Mouse (Mus musculus) heart, postnatal 4 days (tissue): ENCODE results near the gene Syne4. TPM values are rescaled to one million over a fixed set of nuclear protein-coding genes. Genes with fewer than 3 reads are reported as not detected.
A peak's percentile ranks its signal among the peaks of the same experiment; 100 is the strongest.

ENCODE experiments used
- DNase-seq: peaks from one replicate; pipeline ENCODE4 v3.0.0; 2021
- total RNA-seq, 2 experiments: library from RNA; stranded (reverse); gene quantifications; 2 replicates each; pipeline ENCODE4 v1.2.3; 2021

Gene Syne4
- total RNA-seq, 2 experiments from 2014 or later = 1.3 to 3.2 TPM

DNA sequence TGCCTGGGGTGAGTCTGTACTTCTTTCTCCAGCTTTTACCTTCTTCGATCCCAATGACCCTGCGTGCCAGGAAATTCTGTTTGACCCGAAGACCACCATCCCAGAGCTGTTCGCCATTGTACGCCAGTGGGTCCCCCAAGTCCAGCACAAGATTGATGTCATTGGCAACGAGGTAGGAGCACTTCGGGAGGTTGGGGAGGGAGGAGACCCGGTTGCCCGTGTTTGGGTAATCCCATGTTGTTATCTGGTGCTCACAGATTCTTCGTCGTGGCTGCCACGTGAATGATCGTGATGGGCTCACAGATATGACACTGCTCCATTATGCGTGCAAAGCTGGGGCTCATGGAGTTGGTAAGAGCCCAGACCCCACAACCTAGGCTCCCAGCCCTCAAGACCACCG, 17.8 kb upstream of the Syne4 start:
- DNase-seq = no peak

DNA sequence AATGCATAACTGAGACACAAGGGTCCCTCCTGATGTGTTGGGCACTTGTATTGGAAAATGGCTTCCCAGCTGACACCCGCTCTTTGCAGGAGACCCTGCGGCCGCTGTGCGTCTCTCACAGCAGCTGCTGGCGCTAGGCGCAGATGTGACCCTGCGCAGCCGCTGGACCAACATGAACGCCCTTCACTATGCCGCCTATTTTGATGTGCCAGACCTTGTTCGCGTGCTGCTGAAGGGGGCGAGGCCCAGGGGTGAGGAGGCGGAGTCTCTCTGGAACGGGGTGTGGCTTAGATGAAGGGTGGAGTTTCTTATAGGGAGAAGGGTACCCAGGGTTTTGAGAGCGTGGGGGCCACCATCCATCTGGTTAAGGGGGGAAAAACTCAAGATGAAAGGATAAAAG, 17.3 kb upstream of the Syne4 start:
- no peak for DNase-seq

DNA sequence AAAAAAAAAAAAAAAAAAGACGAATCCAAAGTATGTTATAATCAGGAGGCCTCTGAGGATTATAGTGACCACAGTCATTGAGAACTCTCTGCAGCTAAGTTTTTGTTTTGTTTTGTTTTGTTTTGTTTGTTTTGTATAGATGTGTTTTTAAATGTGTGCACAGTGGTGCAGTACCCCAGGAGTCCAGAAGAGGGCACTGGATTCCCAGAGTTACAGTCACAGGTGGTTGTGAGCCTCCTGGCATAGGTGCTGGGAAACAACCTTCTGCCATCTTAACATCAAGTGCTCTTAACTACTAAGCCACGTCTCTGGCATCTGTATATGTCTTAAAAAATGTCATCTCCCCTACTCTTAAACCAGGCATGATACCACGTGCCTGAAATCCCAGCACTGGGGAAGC, 13.7 kb upstream of the Syne4 start:
- DNase-seq = no peak

DNA sequence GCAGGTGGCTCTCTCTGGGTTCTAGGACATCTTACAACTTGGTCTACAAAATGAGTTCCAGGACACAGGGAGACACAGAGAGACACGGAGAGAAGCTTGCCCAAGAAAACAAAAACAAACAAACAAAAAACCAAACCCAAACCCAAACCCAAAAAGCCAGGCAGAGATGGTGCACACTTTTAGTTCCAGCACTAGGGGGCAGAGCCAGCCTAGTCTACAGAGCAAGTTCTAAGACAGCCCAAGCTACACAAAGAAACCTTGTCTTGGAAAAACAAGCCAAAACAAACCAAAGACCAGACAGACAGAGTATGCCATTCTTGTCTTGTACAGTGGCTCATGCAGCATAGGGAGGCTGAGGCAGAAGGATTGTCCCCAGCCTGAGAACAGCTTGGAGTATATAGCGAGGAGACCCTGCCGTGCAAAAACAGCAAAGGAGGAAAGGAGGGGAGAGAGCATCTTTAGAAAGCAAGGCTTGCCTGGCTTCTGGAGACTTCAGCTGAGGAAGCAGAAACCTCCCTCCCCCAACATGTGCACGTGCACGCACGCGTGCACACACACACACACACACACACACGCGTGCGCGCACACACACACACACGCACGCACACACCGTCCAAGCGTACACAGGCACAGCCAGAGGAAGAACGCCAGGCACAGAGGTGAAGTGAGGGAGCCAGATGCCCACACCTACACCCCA, 8.4 kb upstream of the Syne4 start:
- no peak for DNase-seq

DNA sequence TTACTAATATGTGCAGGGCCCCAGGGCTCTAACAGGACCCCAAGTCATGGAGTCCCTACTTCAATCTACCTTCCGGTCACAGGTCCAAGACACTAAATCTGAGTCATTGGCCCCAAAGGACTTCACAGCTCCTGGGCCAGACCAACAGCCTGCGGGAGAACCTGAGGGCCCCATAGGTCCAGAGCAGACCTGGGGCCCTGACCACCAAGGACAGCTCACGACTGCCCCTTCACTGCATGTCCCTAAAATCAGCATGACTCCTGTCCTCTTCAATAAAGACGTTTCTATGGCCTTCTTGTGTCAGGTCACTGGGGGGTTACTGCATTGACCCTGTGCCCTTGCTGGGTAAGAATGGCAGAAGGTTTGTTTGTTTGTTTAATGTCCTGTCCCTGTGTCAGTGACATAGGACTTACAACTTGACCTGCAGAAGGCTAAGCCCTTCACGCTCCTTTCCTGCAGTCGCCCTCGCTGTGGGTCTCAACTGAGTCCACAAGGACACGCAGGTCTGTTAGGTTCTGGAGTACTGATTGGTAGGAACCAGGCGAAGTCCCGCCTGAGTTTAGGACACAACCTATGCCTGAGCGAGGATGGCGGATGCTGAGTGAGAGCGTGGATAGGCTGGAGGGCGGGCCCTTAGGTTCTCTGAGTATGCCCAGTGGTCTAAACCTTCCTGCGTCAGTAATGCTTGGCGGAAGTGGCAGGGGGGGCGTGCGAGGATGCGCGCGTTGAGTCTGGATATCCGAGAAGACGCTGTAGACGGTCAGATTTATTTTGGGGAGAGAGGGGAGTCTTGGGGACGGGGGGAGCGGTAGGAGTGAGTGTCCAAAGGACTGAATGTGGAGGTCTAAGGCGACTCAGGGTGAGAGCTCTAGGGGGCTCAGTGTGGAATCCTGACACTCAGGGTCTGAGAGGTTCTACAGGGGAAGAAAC, 6.3 kb upstream of the Syne4 start, which contains the start of gene Alkbh6:
Gene Alkbh6, plus strand, starts transcription at position 642 of the 930 bp plus-strand sequence.
- peak; percentile 93 for DNase-seq

DNA sequence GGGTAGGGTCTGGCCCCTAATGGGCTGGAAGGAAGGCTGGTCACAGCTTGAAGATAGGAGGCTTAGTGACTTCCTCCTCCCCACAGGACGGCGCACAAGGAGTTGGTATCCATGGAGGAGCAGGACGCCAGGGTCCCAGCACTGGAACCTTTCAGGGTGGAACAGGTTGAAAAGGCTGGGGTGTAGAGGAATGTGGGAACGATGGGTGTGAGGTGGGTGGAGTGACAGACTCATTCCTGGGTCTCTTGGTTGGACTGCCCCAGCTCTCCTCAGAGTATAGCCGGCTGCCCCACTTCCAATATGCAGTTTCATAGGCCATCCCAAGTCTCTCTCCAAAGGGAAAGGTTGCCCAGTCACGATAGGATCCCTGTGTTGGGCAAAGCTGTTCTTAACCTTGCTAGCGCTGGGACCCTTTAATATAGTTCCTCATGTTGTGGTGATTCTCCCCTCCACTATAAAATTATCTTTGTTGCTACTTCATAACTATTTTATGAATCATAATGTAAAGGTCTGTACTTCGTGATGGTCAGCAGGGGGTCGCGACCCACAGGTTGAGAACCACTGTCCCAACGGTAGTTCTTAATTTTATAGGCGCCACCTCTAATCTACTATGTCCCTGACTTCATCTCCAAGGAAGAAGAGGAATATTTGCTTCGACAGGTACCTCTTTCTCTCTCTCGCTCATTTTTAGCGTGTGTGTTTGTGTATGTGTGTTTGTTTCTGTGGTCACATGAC, 5.0 kb upstream of the Syne4 start:
- DNase-seq = no peak

DNA sequence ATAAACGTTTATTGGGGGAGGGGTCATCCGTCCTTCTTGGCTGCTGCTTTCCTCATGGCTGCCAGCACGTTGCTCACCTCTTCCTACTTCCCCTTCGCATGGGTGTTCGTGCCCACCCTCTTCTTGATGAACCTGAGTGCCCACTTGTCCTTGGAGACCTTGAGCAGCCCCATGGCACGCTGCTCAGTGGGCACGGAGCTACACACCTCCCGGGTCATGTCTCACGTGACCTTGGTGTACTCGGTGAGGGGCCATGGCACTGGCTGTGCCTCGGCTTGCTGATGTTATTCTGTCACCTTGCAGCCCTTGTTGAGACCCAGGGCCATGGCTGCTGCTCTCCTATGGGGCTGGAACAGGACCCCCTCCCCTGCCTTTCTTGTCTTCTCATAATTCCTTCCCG, 4.5 kb upstream of the Syne4 start:
- no peak for DNase-seq

DNA sequence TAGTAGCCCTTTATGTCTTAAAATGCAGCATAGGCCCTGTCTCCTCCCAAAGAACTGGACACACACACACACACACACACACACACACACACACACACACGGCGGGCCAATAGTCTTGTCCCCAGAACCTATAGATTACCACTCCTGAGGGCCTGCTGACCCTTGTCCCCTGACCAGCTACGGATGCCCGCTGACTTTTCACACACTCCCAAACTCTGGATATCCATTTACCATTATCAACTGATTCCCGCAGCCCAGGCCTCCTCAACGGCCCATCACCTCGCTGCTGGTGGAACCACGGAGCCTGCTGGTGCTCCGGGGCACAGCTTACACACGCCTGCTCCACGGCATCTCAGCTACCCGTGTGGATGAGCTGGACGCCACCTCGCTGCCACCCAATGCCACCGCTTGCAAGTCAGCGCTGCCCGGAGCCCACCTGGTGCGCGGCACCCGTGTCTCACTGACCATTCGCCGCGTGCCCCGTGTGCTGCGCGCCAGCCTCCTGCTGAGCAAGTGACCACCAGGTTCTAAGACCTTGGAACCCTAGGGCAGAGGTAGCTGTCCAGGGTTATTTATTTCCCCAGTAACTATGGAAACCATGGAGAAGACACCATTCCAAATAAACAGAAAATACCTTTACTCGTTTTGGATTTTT, 814 bp upstream of the Syne4 start:
- DNase-seq = no peak

DNA sequence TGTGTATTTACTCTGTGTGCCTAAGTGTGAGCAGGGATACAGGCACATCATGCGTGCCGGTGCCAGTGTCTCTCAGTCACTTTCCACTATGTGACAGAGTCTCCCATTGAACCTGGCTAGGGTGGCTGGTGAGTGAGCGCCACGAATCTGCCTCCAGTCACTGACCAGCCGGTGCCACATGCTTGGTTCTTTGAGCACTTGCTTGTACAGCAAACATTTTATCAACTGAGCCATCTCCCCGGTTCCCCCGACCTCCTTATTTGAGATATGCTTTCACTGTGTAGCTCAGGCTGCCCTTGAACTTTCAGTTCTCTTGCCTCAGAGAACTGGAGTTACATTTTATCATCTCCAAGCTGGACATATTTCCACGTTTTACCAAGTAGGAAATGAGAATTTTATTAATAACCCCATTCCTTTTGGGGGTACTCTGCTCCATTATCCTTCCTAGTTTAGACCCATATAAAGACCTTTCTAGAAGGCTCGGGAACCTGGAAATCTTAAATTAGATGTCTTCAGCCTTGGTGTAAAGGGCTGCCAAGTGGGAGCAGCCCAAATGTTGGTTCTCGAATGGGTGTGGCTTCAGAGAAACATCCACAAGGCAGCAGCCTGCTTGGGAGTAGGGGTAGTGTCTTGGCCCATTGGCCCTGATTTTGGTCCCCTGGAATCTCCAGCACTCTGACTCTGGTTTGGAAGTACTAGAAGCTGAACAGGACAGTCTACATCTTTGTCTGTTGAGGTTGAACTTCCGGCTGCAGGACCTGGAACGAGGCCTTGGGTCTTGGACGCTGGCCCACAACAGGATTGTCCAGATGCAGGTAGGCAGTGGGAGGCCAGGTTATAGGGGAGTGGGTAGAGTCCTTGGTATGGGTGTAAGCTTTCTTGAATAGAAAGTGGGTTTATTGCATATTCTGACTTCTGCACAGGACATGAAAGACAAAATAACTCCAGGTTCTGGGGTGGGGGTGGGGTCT, 1.2 kb downstream of the Syne4 start:
- DNase-seq = no peak

DNA sequence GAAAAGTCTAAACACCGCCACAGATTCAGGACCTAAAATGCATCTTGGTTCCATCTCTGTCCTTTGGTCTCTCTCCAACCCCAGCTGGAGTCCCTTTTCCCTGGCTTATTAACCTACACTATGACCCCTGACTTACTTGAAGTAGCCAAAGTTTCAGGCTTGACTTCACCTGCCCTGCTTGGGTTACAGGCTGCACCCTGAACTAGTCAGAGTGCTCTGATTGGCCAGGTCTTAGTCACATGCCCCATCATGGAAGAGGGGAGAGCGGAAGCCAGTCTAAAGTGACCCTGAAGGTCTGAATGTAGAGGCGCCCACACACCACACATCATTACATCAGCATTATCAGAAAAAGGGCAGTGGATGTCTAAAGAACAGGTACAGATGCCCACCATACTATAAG, 3.5 kb downstream of the Syne4 start:
- DNase-seq = no peak

DNA sequence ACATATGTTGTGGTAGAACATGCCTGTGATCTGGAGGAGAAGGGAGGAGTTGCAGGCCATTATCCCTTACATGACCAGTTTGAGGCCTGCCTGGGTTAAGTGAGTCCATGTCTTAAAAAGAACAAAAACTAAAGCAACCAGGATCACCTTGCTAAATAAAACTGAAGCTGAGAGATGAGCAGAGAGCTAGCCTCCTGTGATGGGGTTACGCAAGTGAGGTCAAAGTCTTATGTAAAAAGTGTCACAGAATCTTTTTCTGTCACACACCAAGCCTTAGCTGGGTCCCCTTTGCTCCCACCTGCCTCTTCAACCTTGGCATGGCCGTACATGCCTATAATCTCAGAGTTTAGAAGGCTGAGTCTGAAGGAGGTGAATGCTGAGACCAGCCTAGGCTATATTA, 6.3 kb downstream of the Syne4 start:
- DNase-seq = no peak

DNA sequence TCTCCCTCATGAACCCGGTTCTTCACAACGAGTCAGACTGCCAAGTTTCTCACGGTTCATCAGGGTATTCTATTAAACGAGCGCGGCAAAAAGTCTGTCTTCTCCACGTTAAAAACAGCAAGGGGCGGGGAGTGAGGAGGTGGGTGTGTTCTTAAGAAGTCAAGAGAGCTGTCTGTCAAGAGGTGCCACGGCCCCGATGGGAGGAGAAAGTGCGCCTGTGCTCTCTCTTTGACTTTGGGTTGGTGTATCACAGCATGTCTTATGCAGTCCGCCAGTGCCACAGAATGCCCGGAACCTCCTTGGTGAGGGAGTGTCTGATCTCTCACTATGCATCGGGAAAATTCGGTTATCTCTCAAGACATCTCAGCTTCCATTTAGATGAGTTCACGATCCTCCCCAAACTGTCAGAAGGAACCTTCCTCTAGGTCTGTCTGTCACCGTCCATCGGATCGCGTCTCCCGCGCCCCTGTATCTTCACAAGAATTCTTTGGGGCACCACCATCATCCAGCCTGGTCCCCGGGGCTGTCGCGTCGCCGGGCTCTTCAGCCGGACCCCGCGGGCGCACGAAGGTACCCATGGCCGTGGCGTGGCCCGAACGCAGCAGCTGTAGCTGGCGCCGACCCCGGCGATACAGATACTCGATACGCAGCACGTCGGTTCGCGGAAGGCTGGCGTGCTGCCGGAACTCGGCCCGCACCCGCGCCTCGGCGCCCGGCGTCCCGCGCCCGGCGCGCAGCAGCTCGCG, 7.1 kb downstream of the Syne4 start, which contains the start of gene E130208F15Rik:
Gene E130208F15Rik, plus strand, starts transcription at position 202 of the 746 bp plus-strand sequence.
- DNase-seq = peak; percentile 75

DNA sequence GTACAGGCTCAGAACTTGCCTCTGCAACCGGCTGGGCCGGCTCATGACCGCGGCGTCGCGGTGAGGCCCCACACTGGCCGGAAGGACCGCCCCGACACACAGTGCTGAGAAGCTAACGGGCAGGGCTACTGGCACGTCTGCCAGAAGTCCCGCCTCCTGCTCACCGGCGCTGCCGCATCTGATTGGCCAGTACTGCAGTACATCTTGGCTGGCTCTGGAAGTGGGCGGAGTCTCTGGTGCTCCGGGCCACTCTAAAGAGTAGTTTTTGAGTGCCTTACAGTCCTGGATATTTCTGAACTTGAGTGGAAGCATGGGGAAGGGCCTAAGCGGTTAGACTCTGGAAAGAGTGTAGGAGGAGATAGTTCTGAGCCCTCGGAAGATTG, 7.7 kb downstream of the Syne4 start:
- DNase-seq = peak; percentile 98

DNA sequence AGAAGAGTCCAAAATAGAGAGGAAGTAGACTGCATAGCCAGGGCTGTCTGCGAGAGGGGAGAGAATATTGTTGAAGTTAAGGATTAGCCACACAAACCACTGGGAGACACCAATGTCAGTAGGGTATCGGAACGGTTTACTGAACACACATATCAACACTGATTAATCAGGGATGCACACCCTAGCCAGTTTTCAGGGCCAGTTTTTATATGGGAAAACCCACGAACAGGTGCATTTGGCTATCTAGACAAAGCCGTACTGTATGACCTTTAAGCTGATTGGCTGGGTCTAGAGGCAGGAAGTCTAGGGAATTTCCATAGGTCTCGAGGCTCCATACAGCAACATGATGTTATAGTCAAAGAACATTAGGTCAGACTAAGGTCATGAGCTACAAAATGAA, 8.3 kb downstream of the Syne4 start:
- DNase-seq = no peak

DNA sequence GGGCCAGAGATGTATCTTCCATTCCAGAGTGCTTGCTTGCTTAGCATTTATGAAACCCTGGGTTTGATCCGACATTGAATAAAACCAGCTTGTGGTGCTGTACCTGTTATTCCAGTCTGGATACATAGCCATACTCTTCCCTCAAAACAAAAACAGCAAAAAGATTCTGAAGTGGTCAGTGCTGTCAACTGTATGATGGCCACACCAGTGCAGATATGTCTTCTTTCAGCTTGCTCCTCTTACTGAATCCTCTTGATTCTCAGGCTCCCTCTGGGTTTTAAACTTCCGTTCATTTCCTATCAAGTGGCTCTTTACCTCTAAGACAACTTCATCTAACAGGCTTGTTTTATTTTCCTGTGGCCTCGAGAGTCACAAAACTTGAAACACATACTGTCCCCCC, 9.2 kb downstream of the Syne4 start, which contains the start of gene Sdhaf1:
Gene Sdhaf1, minus strand, starts transcription at position 101 of the 400 bp plus-strand sequence.
- no peak for DNase-seq

DNA sequence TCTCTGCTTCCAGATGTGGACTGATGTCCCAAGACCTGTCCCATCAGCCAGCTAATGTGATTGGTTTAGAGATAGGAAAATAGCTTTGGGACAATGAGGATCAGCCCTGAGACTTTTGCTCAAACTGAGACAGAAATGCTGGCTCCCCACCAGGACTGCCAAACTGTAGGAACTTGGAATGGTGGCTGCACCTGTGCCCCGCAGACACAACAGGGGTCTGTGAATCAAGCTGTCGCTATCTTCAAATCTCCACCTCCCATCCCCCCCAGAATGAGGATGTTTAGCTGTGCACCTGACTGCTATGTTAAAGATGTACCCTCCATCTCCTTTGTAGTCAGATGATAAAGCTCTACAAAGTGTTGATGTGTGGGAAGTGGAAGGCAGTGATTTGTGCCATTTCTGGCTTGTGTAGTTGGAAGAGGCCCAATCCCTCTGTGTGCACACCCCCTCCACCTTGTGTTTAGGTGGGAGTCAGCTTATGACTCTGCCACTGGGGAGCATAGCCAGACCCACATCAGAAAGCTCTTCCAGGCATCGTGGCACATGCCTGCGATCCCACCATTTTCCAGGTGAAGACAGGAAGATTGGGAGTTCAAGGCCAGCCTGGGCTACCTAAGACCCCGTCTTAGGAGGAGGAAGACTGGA, 9.8 kb downstream of the Syne4 start:
- DNase-seq = no peak

DNA sequence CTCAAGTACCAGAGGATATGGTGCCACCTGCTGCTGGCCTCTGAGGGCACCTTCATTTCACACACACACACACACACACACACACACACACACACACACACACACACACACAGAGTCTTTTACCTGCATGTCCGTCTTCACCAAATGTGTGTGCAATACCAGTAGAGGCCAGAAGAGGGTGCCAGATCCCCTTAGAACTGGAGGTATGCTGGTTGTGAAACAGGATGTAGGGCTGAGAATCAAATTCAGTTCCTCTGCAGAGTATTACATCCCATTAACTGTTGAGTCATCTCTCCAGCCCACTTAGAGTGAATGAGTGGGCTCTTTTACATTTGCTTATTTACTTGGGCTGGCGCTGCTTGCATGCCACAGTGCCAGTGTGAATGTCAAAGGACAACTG, 10.8 kb downstream of the Syne4 start:
- peak; percentile 59 for DNase-seq

DNA sequence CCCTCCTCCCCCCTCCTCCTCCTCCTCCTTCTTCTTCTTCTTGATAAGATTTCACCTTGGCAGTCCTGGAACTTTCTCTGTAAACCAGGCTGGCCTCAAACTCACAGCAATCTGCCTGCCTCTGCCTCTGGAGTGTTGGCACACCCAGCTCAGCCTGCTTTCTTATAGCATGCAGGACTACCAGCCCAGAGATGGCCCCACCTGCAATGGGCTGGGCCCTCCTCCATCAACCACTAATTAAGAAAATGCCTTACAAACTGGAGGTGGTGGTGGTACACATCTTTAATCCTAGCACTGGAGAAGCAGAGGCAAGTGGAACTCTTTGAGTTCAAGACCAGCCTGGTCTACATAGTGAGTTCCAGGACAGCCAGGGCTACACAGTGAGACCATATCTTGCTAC, 11.8 kb downstream of the Syne4 start:
- DNase-seq = no peak

DNA sequence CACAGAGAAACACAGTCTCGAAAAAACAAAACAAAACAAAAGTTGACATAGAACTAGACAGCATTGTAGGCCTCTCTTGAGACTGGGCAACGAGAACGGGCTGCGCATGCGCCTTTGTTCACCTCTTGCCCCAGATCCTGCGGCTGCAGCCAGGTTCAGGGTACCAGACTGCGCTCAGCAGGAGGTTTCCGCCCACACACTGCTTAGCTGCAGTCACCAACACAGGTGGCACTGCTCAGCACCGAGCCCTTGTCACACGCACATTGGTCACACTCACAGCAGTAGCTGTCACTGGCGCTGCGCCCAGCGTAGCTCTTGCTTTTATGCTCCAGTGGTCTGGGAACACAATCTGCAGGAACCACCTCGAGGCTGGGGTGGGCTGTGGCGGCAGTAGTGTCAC, 12.5 kb downstream of the Syne4 start:
- DNase-seq = peak; percentile 49

DNA sequence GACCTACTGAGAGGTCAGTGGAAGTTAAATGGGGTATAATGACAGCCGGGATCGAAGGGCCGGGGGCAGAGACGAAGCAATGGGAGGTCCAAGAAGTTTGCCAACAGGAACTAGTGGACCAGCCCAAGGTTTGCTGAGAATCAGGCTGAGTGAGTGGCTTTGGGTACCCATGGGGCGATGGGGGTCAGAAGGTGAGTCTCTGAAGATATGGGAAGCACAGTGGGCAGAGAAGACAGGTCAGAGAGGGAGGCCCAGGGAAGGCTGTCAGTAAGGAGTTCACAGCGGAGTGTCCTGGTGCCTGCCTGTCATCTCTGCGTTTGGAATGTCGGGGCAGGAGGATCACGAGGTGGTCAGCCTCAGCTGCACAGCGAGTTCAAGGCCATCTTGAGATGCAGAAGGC, 13.8 kb downstream of the Syne4 start:
- no peak for DNase-seq
